Mouse (Mus musculus): ENCODE measurements around the gene Tbxas1.

Gene Tbxas1

DNA sequence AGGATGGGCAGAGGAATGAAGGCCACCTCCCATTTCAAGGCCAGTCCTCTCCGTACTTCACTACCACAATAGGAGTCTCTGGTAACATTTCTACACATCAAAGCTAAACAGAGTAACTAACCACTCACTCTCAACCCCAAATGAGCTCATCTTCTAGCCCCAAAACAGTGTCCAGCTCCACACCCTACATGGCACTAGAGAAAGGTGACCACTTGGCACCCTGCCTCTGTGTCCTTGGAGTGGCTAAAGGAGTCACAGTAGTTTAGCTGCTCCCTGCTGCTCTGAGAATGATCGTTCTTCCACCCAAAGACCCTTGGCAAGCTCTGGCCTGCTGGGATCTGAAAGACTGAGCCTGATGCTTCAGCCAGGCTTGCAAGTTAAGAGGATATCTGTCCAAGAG is 109.4 kb downstream of the Tbxas1 start:
- Histone ChIP-seq H3K9me3 (ENCODE audit: low read length) (no peaks in the 10 kb centered on the region), H3K27me3 (ENCODE audit: insufficient read depth, low read length) (no peaks in the 10 kb centered on the region), H3K4me1 (replicated peaks; ENCODE audit: low read depth, low read length) (0 out of 2 replicates have a peak, but pooled peaks cover 3% of the 10 kb centered on the region), H3K36me3 (ENCODE audit: insufficient read depth, low read length) (no peaks in the 10 kb centered on the region), H3K4me3 (replicated peaks; ENCODE audit: low read length) (no peak overlapping the region)
- TF ChIP-seq NANOG (IDR thresholded peaks at IDR 0.05; ENCODE audit: borderline replicate concordance, low read length): no peak
- TF ChIP-seq POU5F1 (IDR thresholded peaks at IDR 0.05; ENCODE audit: borderline replicate concordance, low read length): no peak

DNA sequence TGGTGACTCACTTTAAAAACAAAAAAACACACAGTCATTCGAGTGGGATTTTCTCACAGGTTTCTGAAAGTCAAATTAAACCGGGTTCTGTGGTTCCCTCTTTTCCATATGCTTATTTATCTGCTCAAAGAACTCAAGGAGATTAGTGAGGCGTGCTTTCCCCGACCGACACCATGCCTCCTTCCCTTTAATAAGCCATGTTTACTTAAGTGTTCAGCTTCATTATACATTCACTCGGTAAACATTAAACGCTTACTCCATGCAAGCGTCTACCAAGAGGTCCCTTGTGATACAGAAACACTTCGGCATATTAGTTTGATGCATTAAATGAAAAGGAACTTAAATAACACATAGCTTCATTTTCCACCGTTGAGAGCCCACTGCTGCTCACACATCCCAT is 111.4 kb downstream of the Tbxas1 start:
- H3K27me3 ChIP-seq (ENCODE audit: insufficient read depth, low read length): no peaks in the 10 kb centered on the region
- no peak for TF ChIP-seq POU5F1 (IDR thresholded peaks at IDR 0.05; ENCODE audit: borderline replicate concordance, low read length)
- no peak for TF ChIP-seq NANOG (IDR thresholded peaks at IDR 0.05; ENCODE audit: borderline replicate concordance, low read length)
- no peak for TF ChIP-seq CTCF (conservative IDR thresholded peaks at IDR 0.05; ENCODE audit: low read length)
- no peaks in the 10 kb centered on the region for H3K36me3 ChIP-seq (ENCODE audit: insufficient read depth, low read length)

DNA sequence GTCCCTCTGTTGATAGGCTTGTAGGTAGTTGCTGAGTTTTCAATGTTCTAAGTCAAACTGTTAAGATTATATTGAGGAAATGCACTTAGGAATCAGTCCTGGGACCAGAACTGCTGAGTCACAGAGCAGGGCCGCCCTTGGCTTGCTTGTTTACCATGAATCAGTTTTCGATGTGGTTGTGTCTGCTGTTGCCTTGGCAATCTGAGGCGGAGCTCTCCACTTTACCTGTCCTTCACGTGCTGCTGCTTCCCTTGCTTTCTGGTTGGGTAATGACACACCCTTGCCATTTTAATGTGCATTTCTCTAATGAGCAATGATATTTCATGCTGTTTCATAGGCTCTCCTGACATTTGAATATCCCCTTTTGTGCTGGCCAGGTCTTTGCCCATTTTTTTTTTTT is 116.8 kb downstream of the Tbxas1 start:
- Histone ChIP-seq H3K36me3 (ENCODE audit: insufficient read depth, low read length) (no peaks in the 10 kb centered on the region), H3K9me3 (ENCODE audit: low read length) (no peaks in the 10 kb centered on the region), H3K4me3 (replicated peaks; ENCODE audit: low read length) (no peak overlapping the region), H3K4me1 (replicated peaks; ENCODE audit: low read depth, low read length) (peaks cover 11% of the 10 kb centered on the region), H3K27me3 (ENCODE audit: insufficient read depth, low read length) (no peaks in the 10 kb centered on the region)
- TF ChIP-seq CTCF (conservative IDR thresholded peaks at IDR 0.05; ENCODE audit: low read length) (no peak), NANOG (IDR thresholded peaks at IDR 0.05; ENCODE audit: borderline replicate concordance, low read length) (no peak), POU5F1 (IDR thresholded peaks at IDR 0.05; ENCODE audit: borderline replicate concordance, low read length) (no peak)

More for the DNA sequence above, 111.4 kb downstream of the Tbxas1 start:
- H3K9me3 ChIP-seq (ENCODE audit: low read length): no peaks in the 10 kb centered on the region
- peaks cover 1% of the 10 kb centered on the region; the same call in 1 of the 2 replicates for H3K4me1 ChIP-seq (replicated peaks; ENCODE audit: low read depth, low read length)
- no peak overlapping the region for H3K4me3 ChIP-seq (replicated peaks; ENCODE audit: low read length)

DNA sequence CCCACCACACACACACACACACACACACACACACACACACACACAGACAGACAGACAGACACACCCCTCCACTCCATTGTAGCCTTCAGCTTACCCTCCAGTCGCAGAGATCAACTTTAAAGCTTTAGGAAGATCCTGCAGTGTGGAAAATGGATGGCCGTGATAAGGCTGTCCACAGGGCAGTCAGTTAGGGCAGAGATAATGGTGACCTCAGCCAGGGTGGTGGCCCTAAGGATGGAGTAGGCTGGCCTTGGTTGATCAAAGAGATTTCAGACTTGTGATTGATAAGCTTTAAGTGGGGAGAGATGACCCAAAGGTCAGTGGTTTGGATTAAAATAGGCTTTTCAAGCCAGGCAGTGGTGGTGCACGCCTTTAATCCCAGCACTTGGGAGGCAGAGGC is 120.6 kb downstream of the Tbxas1 start:
- Histone ChIP-seq H3K27me3 (ENCODE audit: insufficient read depth, low read length) (0 out of 2 replicates have a peak, but pooled peaks cover under 1% of the 10 kb centered on the region), H3K4me1 (replicated peaks; ENCODE audit: low read depth, low read length) (peaks cover 11% of the 10 kb centered on the region), H3K9me3 (ENCODE audit: low read length) (no peaks in the 10 kb centered on the region), H3K4me3 (replicated peaks; ENCODE audit: low read length) (no peak overlapping the region), H3K36me3 (ENCODE audit: insufficient read depth, low read length) (no peaks in the 10 kb centered on the region)
- TF ChIP-seq POU5F1 (IDR thresholded peaks at IDR 0.05; ENCODE audit: borderline replicate concordance, low read length) (no peak), CTCF (conservative IDR thresholded peaks at IDR 0.05; ENCODE audit: low read length) (no peak), NANOG (IDR thresholded peaks at IDR 0.05; ENCODE audit: borderline replicate concordance, low read length) (no peak)

DNA sequence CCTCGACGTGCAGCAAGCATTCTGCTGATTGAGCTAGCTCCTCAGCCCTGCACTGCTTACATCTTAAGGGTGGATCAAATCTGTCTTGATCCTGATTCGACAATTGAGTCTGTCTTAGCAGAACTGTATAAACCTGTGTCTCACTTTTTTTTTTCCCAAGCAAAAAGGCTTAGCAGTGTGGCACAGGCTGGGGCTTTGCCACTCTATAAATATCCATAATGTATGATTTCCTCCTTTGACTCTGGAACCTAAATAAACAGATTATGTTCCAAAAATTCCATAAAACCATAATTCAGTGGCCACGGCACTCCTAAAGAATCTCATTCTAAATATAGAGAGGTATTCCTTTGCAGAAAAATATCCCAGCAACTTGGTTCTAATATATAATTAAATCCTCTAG is 122.6 kb downstream of the Tbxas1 start:
- Histone ChIP-seq H3K27me3 (ENCODE audit: insufficient read depth, low read length) (0 out of 2 replicates have a peak, but pooled peaks cover 7% of the 10 kb centered on the region), H3K4me1 (replicated peaks; ENCODE audit: low read depth, low read length) (no peaks in the 10 kb centered on the region), H3K4me3 (replicated peaks; ENCODE audit: low read length) (no peak overlapping the region), H3K36me3 (ENCODE audit: insufficient read depth, low read length) (no peaks in the 10 kb centered on the region), H3K9me3 (ENCODE audit: low read length) (no peaks in the 10 kb centered on the region)
- no peak for TF ChIP-seq POU5F1 (IDR thresholded peaks at IDR 0.05; ENCODE audit: borderline replicate concordance, low read length)
- no peak for TF ChIP-seq NANOG (IDR thresholded peaks at IDR 0.05; ENCODE audit: borderline replicate concordance, low read length)
- no peak for TF ChIP-seq CTCF (conservative IDR thresholded peaks at IDR 0.05; ENCODE audit: low read length)

DNA sequence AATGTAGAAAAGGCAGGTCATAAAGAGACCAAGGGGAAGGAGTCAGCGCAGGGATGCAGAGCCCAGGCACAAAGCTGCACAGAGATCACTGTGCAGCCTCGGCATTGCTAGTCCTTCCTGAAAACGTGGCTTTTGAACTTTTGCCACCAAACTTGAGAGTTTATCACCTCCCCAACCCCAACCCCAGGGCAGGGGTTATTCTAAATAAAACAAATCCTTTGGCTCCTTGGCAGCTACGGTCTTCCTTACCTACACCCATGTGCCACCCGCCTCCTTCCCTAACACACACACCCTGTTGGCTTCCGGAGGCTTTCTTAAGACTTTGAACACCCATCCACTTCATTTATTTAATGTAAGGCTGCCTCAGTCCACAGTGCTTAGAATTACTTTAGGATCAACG is 127.9 kb downstream of the Tbxas1 start:
- TF ChIP-seq NANOG (IDR thresholded peaks at IDR 0.05; ENCODE audit: borderline replicate concordance, low read length) (no peak), POU5F1 (IDR thresholded peaks at IDR 0.05; ENCODE audit: borderline replicate concordance, low read length) (no peak), CTCF (conservative IDR thresholded peaks at IDR 0.05; ENCODE audit: low read length) (no peak)
- Histone ChIP-seq H3K9me3 (ENCODE audit: low read length) (no peaks in the 10 kb centered on the region), H3K27me3 (ENCODE audit: insufficient read depth, low read length) (0 out of 2 replicates have a peak, but pooled peaks cover 7% of the 10 kb centered on the region), H3K4me1 (replicated peaks; ENCODE audit: low read depth, low read length) (peaks cover 9% of the 10 kb centered on the region), H3K36me3 (ENCODE audit: insufficient read depth, low read length) (no peaks in the 10 kb centered on the region), H3K4me3 (replicated peaks; ENCODE audit: low read length) (no peak overlapping the region)

DNA sequence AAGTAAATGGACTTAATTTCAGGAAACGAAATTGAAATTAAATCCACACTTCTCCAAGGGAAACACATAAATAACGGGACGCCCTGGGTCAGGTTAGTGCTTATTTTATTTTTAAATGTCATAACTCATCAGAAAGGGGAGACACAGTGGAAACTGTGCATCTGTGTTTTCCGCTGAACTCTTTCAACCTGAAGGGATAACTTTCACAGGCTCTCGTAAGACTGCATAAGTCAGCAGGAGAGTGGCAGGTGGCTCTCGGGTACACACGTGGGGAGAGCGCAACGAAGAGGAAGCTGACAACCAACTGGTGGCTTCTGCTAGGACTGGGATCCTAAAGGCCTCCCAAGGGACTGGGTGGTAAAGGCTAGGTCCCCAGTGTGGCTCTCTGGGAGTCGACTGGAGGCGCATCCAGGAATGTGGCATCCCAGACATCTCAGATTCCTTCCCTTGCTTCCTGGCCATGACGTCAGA is 128.8 kb downstream of the Tbxas1 start:
- no peaks in the 10 kb centered on the region for H3K9me3 ChIP-seq (ENCODE audit: low read length)
- TF ChIP-seq NANOG (IDR thresholded peaks at IDR 0.05; ENCODE audit: borderline replicate concordance, low read length) (no peak), CTCF (conservative IDR thresholded peaks at IDR 0.05; ENCODE audit: low read length) (no peak), POU5F1 (IDR thresholded peaks at IDR 0.05; ENCODE audit: borderline replicate concordance, low read length) (no peak)
- 0 out of 2 replicates have a peak, but pooled peaks cover 7% of the 10 kb centered on the region for H3K27me3 ChIP-seq (ENCODE audit: insufficient read depth, low read length)
- H3K4me1 ChIP-seq (replicated peaks; ENCODE audit: low read depth, low read length): peaks cover 9% of the 10 kb centered on the region
- H3K36me3 ChIP-seq (ENCODE audit: insufficient read depth, low read length): no peaks in the 10 kb centered on the region
- no peak overlapping the region for H3K4me3 ChIP-seq (replicated peaks; ENCODE audit: low read length)

DNA sequence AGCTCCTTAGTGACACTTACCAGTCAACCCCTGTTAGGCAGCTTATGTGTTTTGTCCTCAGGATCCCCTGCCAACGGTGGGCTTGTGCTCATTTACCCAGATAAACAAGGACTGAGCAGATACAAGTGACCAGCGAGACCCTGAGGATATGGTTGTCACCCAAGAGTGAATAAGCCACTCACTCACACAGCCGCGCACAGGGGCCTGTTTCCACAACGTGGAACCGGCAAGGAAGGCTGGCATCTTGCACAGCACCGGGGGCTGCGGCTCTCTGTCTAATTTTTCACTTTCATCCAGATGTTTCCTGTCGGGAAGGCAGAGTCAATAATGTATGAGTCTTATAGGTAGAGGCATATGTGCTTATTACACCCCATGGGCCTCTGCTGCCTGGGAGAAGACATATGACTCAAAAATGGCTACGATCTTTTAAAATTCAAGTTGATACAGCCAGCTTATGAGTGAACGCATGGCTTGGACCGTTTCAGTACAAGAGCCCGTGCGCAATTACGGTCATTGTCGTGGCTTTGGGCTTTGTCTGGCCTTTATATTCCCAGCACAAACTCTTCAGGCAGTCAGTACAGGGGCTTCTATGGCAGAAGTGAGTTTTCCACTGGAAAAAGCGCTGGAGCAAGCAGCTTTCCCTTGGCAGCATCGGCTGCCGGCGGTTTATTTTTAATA is 130.2 kb downstream of the Tbxas1 start:
- Histone ChIP-seq H3K36me3 (ENCODE audit: insufficient read depth, low read length) (no peaks in the 10 kb centered on the region), H3K4me1 (replicated peaks; ENCODE audit: low read depth, low read length) (peaks cover 9% of the 10 kb centered on the region), H3K9me3 (ENCODE audit: low read length) (no peaks in the 10 kb centered on the region), H3K27me3 (ENCODE audit: insufficient read depth, low read length) (0 out of 2 replicates have a peak, but pooled peaks cover 7% of the 10 kb centered on the region), H3K4me3 (replicated peaks; ENCODE audit: low read length) (no peak overlapping the region)
- TF ChIP-seq CTCF (conservative IDR thresholded peaks at IDR 0.05; ENCODE audit: low read length): no peak
